Mouse (Mus musculus) embryonic facial prominence, embryonic 14.5 days (tissue): ENCODE results near the gene Ttc41. TPM values are rescaled to one million over a fixed set of nuclear protein-coding genes. Genes with fewer than 3 reads are reported as not detected.

Experiments used
- ATAC-seq: fragments of 200-750 bp; cut with Nextera tagmentation; 2 replicates; pipeline ENCODE4 v1.8.0; 2017; ENCODE audit warnings: low read depth, moderate number of reproducible peaks, moderate TSS enrichment
- DNase-seq: peaks from one replicate; pipeline ENCODE4 v3.0.0-alpha.2; 2015; ENCODE audit warnings: low spot score
- H3K27ac ChIP-seq: fragments of 300-500 bp; sonication (generic); replicated peaks from 2 replicates; pipeline ENCODE4 v1.5.1; 2014; ENCODE audit warnings: low read depth, mild to moderate bottlenecking, low read length, moderate library complexity
- H3K27me3 ChIP-seq: fragments of 300-500 bp; sonication (generic); replicated peaks from 2 replicates; pipeline ENCODE4 v1.6.1; 2014; ENCODE audit warnings: low read length; ENCODE audit not compliant: control insufficient read depth, insufficient read depth
- H3K36me3 ChIP-seq: fragments of 300-500 bp; sonication (generic); 2 replicates; pipeline ENCODE4 v1.6.1; 2014; ENCODE audit warnings: low read length, mixed read lengths; ENCODE audit not compliant: control insufficient read depth, insufficient read depth
- H3K4me1 ChIP-seq: fragments of 300-500 bp; sonication (generic); 2 replicates; pipeline ENCODE4 v1.6.1; 2014; ENCODE audit warnings: antibody characterized with exemption, low read length; ENCODE audit not compliant: control insufficient read depth, insufficient read depth
- H3K4me2 ChIP-seq: fragments of 300-500 bp; sonication (generic); 2 replicates; pipeline ENCODE4 v1.6.1; 2014; ENCODE audit warnings: low read depth, mild to moderate bottlenecking, low read length, moderate library complexity, mixed read lengths
- H3K4me3 ChIP-seq: fragments of 300-500 bp; sonication (generic); 2 replicates; pipeline ENCODE4 v1.5.1; 2014; ENCODE audit warnings: low read depth, mild to moderate bottlenecking, low read length
- H3K9ac ChIP-seq: fragments of 300-500 bp; sonication (generic); 2 replicates; pipeline ENCODE4 v1.6.1; 2014; ENCODE audit warnings: low read depth, mild to moderate bottlenecking, low read length, moderate library complexity, mixed read lengths
- H3K9me3 ChIP-seq: fragments of 300-500 bp; sonication (generic); 2 replicates; pipeline ENCODE4 v1.6.1; 2016; ENCODE audit warnings: low read length; ENCODE audit not compliant: control insufficient read depth
- WGBS: fragments of 180-500 bp; shearing (Covaris S2); extraction: QIAGEN DNeasy Blood & Tissue Kit; methylation state at CpG from one replicate; pipeline ENCODE4 v1.1.7; 2014; 5-methylcytosine and 5-hydroxymethylcytosine counted together
- polyA plus RNA-seq: library from polyadenylated mRNA; unstranded; fragments of >200 nt; fragmentation: Nextera tagmentation; extraction: Ambion mirVana; gene quantifications from 2 replicates; pipeline ENCODE4 v1.2.1, GENCODE M21; 2014

The Ttc41 gene
- polyA plus RNA-seq, 1 experiment from 2014 or later = 1.1 TPM

GRCm38 (mm10) chr10:86703375-86703774, 2.2 kb upstream of the Ttc41 start:
- Histone ChIP-seq H3K4me3 (peak overlapping the region; percentile 90), H3K27me3 (no peaks in the 10 kb centered on the region), H3K36me3 (peaks cover 58% of the 10 kb centered on the region), H3K9me3 (no peaks in the 10 kb centered on the region), H3K27ac (no peak overlapping the region), H3K9ac (peak overlapping the region; percentile 97), H3K4me1 (peaks cover 37% of the 10 kb centered on the region), H3K4me2 (peak overlapping the region; percentile 94)
- no peak for DNase-seq
- WGBS = 62% methylated on average over 4 of the region's 4 CpGs
- no peak for ATAC-seq

GRCm38 (mm10) chr10:86704141-86704540, 1.5 kb upstream of the Ttc41 start:
- Histone ChIP-seq H3K4me2 (peak overlapping the region; percentile 94), H3K4me1 (peaks cover 37% of the 10 kb centered on the region), H3K4me3 (peak overlapping the region; percentile 90), H3K9me3 (no peaks in the 10 kb centered on the region), H3K36me3 (peaks cover 51% of the 10 kb centered on the region), H3K27me3 (no peaks in the 10 kb centered on the region), H3K27ac (peak overlapping the region; percentile 86; the same call in 1 of the 2 replicates), H3K9ac (peak overlapping the region; percentile 97)
- no peak for DNase-seq
- WGBS = 5% methylated on average over 8 of the region's 8 CpGs
- ATAC-seq = no peak

DNA sequence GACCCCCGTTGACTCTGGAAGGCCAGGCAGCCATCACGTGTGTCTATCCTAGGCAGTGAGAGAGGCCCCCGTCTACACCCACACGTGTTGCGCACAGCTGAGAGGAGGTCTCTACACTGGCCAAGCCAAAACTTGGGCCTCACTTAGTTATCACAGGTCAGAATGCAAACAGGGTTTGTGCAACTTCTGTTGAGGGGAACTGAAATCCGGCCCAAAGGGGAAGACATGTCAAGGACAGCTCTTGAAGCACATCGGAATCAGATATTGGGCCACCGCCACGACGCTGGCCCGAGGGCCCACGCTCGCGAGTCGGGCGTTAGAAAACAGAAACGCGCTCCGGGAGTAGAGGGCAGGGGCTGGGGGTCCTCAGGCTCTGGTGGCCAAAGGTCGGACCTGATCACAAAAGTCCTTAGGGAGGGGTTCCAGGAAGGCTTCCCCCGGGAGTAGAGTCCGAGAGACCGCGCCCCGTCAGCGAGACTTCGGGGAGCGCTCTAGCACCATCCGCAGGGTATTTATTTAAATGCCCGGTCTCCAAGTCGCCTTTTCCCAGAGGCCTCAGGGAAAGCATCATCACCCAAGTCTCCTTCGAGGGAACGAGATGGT, 921 bp upstream of the Ttc41 start:
- peaks cover 46% of the 10 kb centered on the region for H3K36me3 ChIP-seq
- peak overlapping the region; percentile 86 for H3K27ac ChIP-seq
- WGBS = 1% methylated on average over 31 of the region's 33 CpGs
- peak overlapping the region; percentile 94 for H3K4me2 ChIP-seq
- H3K9me3 ChIP-seq = no peaks in the 10 kb centered on the region
- peak overlapping the region; percentile 90 for H3K4me3 ChIP-seq
- no peaks in the 10 kb centered on the region for H3K27me3 ChIP-seq
- peak overlapping the region; percentile 97 for H3K9ac ChIP-seq
- no peak for ATAC-seq
- peak; percentile 53 for DNase-seq
- peaks cover 34% of the 10 kb centered on the region for H3K4me1 ChIP-seq

DNA sequence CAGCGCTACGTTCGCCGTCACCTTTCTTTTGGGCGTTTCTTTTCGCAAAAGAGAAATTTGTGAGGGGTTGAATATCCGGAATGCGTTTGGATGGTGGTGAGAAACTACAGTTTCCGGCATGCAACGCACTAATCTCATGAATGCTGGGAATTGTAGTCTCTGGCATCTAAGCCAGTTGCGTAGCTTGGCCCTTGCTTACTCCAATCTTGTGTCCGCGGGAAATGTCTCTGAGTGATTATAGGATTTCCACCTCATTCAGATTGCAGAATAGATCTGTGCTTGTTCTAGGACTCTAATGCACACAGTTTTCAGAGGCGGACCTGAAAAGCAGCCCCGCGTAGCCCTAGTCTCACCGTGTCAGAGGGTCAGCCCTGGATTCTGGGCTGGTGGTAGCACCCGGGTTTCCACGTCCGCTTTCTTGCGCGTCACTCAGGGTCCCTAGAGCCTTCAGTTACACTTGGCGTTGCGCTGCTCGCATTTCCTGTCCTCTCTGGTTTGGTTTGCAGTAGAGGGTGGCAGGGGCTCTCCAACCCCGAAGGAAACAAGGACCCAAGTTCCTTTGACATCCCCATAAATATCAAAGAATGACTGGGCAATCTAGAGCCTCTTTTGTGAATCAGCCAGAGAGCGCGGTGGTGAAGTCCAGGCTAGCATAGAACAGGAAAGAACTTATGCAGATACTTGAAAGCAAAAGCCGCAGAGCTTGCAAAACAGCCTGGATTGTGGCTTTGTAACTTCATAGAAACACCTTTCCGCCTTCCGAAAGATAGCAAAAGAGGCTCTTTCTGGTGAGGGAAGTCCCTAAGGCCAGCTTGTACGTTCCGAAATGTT, 526 bp downstream of the Ttc41 start:
- peak overlapping the region; percentile 90 for H3K4me3 ChIP-seq
- ATAC-seq = peak; percentile 88
- H3K9ac ChIP-seq = peak overlapping the region; percentile 77
- peak overlapping the region; percentile 62 for H3K4me2 ChIP-seq
- peak; percentile 99 for DNase-seq
- peaks cover 31% of the 10 kb centered on the region for H3K36me3 ChIP-seq
- 4% methylated on average over 33 of the region's 33 CpGs for WGBS
- peak overlapping the region; percentile 97 for H3K27ac ChIP-seq
- H3K27me3 ChIP-seq = no peaks in the 10 kb centered on the region
- H3K9me3 ChIP-seq = no peaks in the 10 kb centered on the region
- peaks cover 26% of the 10 kb centered on the region for H3K4me1 ChIP-seq

GRCm38 (mm10) chr10:86707134-86707533, 1.5 kb downstream of the Ttc41 start:
- WGBS = 76% methylated on average over 3 of the region's 3 CpGs
- Histone ChIP-seq H3K4me3 (no peak overlapping the region), H3K4me2 (peak overlapping the region; percentile 62), H3K9me3 (no peaks in the 10 kb centered on the region), H3K9ac (no peak overlapping the region), H3K4me1 (peaks cover 18% of the 10 kb centered on the region), H3K27ac (peak overlapping the region; percentile 97), H3K27me3 (no peaks in the 10 kb centered on the region), H3K36me3 (peaks cover 22% of the 10 kb centered on the region)
- ATAC-seq (no peak), DNase-seq (no peak)

DNA sequence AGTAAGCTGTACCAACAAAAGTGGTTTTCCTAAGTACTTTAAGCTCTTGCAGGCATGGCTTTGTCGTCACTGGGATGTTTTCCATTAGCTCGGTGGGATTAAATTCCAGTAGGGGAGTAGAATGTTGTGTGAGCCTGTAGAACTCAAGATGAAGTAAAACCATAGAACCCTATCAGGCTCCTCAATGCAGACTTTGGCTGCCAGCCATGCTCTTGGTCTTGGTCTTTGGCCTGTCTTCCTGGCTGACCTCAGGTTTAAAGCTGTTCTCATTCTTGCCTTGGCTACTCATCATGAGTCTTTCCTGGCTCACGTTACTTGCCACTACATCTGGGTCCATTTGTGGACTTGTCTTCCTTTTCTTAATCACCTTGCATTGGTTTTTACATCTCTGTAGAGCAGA, 6.5 kb downstream of the Ttc41 start:
- no peaks in the 10 kb centered on the region for H3K27me3 ChIP-seq
- no peak overlapping the region for H3K27ac ChIP-seq
- H3K36me3 ChIP-seq = no peaks in the 10 kb centered on the region
- no peaks in the 10 kb centered on the region for H3K9me3 ChIP-seq
- DNase-seq (peak; percentile 68), ATAC-seq (0 out of 2 replicates have a peak, but pooled peaks have one; percentile 26)
- no peak overlapping the region for H3K9ac ChIP-seq
- no peak overlapping the region for H3K4me2 ChIP-seq
- WGBS = 44% methylated on average over 3 of the region's 3 CpGs
- H3K4me3 ChIP-seq = no peak overlapping the region
- no peaks in the 10 kb centered on the region for H3K4me1 ChIP-seq

- 3% methylated on average over 12 of the region's 12 CpGs for WGBS
These were observed 22.0 kb downstream of the Ttc41 start for GRCm38 (mm10) chr10:86727548-86727980.

GRCm38 (mm10) chr10:86728176-86728575, 22.6 kb downstream of the Ttc41 start:
- ATAC-seq (no peak), DNase-seq (no peak)
- H3K36me3 ChIP-seq = no peaks in the 10 kb centered on the region
- H3K9ac ChIP-seq = no peak overlapping the region
- peak overlapping the region; percentile 56; the same call in 1 of the 2 replicates for H3K4me2 ChIP-seq
- H3K27ac ChIP-seq = peak overlapping the region; percentile 73
- H3K27me3 ChIP-seq = no peaks in the 10 kb centered on the region
- no peaks in the 10 kb centered on the region for H3K9me3 ChIP-seq
- H3K4me1 ChIP-seq = peaks cover 7% of the 10 kb centered on the region; the same call in 1 of the 2 replicates
- H3K4me3 ChIP-seq = no peak overlapping the region
- 92% methylated on average over 3 of the region's 3 CpGs for whole genome bisulfite sequencing

More at GRCm38 (mm10) chr10:86727548-86727980, 22.0 kb downstream of the Ttc41 start:
- Histone ChIP-seq H3K4me3 (peak overlapping the region; percentile 26), H3K4me2 (peak overlapping the region; percentile 56), H3K36me3 (no peaks in the 10 kb centered on the region), H3K27me3 (no peaks in the 10 kb centered on the region), H3K27ac (peak overlapping the region; percentile 73), H3K4me1 (peaks cover 7% of the 10 kb centered on the region; the same call in 1 of the 2 replicates), H3K9ac (peak overlapping the region; percentile 44), H3K9me3 (no peaks in the 10 kb centered on the region)
- DNase-seq = peak; percentile 90
- peak; percentile 83 for ATAC-seq
